Mouse (Mus musculus) kidney, adult 9 months (tissue): Measurements from ENCODE around the gene Treml4.
A peak's percentile ranks its signal among the peaks of the same experiment; 100 is the strongest.

Experiments used
- DNase-seq: peaks from one replicate; pipeline ENCODE4 v3.0.0; 2022

Treml4 gene

DNA sequence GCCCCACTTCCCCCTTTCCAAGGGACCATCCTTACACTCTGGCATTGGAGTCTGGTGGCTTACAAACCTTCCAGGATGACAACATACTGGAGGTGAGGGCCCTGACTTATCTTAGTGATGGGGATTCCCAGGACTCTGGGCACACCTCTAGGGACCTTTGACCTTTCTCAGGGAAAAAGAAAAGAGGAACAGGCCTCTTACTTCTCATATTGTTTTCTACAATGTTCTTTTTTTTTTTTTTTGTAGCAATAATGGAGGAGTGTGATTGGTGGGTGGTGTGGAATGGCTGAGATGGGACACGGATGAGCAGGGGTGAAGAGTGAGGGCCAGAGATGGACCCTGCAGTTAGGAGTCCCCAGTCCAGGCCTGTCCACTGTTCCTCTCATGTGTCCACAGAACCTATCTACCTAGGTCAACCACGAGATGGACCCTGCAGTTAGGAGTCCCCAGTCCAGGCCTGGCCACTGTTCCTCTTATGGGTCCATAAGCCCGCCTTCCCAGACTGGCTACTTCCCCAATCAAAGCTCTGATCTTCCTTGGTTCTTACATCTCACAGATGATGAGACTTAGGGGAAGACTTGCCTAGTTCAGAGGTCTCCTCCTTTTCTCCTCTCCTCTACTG is at the start of gene Treml4:
TSS of gene Treml4 (plus strand) at position 555 of the 622 bp plus-strand sequence.
- DNase-seq: no peak

DNA sequence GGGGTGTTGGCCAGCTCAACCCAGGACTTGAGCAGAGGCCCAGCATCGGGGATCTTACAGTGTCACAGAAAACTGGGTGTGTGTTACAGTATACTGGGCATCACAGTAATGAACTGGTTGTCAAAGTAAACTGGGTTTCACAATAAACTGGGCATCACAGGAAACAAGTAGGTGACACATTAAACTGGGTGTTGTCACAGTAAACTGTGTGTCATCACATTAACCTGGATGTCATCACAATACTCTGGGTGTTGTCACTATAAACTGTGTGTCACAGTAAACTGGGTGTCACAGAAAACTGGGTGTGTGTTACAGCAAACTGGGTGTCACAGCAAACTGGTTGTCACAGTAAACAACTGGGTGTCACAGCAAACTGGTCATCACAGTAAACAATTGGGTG is 48.7 kb upstream of the Treml4 start:
- no peak for DNase-seq

DNA sequence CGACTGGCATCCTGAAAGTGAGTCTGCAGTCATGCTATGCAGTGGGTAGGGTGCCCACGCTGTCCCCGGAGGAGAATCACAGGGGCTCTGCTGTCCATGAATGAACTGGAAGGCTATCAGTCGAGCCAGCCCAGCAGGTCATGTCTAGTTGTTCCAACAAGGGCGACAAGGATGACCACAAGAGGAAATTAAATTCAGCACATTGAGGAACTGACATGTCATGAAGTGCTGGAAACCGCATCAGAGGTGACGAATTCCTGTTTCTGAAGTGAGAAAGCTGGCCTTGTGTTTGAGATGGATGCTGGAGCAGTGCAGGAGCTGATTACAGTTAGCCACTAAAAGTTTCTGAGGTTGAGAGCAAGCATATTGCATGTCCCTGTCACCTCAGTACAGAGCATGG is 33.4 kb upstream of the Treml4 start:
- no peak for DNase-seq

DNA sequence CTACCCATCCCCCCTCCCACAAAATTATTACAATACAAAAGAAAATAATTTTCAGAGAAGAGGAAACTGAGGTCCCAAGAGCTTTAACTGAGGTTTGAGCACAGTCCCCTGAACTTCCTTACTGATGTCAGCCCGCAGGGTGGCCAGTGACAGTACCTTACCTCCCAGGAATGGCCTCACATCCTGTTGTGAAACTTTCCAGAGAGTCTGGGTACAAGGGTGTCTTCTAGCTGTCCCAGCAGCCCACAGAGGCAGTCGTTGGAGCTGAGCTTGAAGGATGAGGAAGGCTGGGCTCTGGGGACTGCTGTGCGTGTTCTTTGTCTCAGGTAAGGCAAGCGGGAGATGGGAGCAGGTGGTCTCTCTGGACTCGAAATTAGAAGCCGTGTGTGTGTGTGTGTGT is 31.6 kb upstream of the Treml4 start, which contains the start of gene Trem1:
TSS of gene Trem1 (plus strand) at position 251 of the 400 bp plus-strand sequence.
- DNase-seq: no peak

DNA sequence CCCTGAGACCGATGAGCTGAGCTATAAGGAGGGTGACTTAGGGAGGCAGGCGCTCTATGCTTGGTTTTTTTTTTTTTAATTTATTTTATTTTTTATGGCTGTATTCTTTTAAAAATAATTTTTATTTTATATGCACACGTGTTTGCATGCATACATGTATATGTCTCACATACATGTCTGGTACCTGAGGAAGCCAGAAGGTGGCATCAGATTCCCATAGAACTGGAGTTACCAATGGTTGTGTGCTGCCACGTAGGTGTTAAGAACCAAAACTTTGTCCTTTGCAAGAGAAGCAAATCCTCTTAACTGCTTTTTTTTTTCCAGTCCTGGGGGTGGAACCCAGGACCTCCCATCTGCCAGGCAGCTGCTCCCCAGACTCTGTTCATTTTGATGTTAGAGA is 30.3 kb upstream of the Treml4 start:
- DNase-seq: no peak

DNA sequence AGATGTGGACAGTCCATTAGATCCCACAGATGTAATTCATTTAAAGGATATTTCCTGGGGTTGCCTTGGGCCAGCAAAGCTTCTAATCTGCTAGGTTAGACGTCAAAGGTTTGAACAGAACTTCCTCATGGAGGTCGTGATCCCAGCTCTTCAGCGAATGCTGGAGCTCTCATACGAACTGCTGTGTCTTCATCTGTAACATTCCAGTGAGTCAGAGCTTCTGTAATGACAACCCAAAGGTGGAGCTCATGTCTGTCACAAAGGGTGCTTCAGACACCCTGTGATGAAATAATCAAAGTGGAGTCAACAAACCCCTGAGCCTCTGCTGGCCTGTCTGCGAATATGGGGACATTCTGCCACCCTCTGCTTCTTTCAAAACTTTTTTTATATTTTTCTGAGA is 29.5 kb upstream of the Treml4 start:
- no peak for DNase-seq

DNA sequence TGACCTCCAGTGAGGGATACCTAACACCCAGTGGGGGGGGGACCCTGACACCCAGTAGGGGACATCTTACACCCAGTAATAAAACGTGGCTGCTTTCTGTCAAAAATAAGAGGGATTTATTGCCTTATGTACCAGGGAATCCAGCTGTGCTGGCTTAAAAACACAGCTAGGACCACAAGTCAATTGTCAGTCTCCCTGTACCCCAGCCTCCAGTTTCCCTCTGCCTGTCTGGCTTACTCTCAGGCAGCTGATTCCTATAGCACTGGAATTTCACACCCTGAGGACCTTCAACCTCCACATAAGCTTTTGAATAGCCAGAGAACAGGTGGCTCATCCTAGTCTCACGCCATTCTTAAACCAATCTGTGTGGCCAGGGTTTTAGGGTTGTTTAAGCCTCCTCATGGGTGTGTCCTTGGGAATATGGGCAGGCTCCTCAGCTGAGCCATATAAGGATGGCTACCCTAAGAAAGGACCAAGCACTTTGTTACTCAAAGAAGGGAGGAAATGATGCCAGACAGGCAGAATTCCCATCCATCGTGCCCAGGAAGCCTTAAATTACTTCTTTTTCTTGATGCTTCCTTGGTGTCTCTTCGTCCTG is 28.2 kb upstream of the Treml4 start:
- DNase-seq: no peak

DNA sequence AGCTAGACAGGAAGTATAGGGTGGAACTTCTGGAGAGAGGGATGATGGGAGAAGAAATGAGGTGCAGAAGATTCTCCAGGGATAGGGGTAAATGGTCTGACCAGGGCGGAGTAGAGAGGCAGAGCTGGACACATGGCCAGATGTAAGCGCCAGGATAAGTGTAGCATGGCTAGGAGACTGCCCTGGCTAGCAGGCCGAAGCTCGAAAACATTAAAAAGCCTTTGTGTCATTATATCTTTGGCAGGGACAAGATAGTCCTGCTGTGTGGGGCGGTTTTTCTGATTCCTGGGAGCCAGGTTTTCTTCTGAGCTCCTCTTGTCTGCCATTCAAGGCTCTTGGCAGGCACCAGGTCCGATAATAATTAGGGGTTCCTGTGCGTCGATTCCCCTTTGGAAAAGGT is 26.5 kb upstream of the Treml4 start:
- DNase-seq: no peak

DNA sequence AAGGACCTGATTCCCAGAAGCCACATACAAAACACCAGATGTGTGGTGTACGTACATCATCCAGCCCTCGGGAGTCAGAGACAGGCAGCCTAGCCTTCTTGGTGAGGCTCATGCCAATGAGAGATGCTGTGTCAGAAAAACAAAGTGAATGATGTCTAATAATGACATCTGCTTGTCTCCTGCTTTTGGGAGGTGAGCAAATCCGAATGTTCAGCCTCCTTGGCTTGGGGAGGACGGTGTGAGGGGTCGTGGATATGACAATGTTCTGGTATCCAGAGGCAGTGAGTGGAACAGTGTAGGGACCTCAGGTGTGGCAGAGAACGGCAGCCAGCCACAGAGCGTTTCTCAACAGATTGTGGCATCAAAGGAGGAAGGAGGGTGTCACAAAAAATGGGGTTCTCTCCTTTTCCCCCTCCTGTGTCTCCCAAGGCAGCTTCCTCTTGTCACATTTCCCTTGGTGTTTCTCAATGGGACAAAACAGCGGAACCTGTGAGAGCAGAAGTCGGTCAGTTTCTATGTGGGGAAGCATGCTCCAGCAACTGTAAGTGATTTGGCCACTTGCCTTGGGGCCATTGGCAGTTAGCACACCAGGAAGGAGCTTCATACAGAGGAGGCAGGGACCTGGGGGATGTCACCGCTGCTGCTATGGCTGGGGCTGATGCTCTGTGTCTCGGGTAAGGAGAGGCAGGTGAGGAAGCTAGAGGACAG is 16.7 kb upstream of the Treml4 start, which contains the start of gene Trem3:
TSS of gene Trem3 (plus strand) at position 557 of the 708 bp plus-strand sequence.
- DNase-seq: no peak

DNA sequence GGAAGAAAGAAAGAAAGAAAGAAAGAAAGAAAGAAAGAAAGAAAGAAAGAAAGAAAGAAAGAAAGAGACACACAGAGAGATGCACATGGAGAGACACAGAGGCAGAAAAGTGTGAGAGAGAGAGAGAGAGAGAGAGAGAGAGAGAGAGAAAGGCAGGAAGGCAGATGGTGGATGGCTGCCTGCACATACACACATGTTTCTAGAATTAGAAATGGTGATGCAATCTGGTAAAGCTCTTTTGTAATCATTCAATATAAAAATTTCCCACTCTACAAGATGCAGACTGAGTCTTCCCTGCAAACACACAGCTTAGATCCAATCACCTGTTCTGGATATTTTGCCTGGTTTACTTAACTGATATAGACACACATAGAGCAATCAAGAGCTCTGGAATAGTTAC is 15.1 kb upstream of the Treml4 start:
- DNase-seq: no peak

DNA sequence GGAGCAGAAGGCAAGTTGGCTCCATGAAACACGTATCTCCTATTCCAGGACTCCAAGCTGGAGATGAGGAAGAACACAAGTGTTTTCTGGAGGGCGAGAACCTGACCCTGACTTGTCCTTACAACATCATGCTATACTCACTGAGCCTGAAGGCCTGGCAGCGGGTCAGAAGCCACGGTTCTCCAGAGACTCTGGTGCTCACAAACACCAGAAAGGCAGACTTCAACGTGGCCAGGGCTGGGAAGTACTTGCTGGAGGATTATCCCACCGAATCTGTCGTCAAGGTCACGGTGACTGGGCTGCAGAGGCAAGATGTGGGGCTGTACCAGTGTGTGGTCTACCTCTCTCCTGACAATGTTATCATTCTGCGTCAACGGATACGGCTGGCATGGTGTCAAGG is 14.6 kb upstream of the Treml4 start:
- no peak for DNase-seq

DNA sequence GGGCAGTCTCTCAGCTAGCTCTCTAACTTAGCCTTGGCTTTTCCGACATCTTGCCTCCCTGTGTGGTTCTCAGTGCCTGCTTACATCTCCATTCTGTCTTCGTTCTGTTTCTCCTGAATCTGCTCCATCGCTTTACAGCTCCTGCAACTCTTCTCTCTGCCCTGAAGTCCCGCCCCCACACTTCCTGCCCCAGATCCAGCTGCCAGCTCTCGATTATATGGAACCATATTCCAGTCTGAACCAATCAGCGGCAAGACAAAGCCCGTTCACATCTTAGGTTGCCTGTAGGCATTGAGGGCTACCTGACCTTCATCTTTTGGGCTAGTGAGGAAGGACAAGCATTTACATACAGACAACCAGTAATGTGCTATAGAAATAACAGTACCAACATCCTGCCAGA is 13.5 kb upstream of the Treml4 start:
- DNase-seq: no peak

DNA sequence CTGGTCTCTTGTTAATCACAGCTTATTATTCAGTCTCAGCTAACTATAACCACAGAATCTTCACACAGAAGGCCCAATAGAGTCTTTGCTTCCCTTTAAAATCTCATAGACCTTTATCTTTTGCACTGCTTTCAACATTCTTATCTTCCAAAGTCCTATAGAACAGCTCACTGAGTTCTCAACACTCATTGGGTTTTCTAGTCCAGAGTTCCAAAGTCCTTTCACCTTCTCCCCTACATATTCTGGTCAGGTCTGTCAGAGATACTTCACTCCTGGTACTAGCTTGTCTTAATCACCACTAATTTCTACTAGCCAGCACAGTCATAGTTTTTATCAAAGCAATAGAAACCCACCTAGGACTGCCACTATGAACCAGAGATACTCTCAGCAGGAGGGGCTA is 7.5 kb upstream of the Treml4 start:
- no peak for DNase-seq

DNA sequence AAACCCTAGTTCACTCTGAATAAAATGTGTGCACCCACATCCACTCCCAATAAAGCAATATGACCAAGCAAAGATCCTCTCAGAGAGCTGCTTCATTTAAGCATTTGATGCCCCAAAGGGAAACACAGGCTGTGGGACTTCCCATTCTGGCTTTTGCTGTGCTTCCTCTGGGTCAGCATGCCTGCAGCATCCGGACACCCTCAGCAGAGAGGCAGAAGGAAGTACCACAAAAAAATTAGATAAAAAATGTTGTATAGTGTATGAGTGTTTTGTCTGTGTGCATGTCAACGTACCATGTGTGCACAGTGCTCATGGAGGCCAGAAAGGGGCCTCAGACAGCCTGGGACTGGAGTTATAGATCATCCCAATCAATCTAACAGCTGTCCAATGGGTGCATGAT is 2.2 kb upstream of the Treml4 start:
- no peak for DNase-seq

DNA sequence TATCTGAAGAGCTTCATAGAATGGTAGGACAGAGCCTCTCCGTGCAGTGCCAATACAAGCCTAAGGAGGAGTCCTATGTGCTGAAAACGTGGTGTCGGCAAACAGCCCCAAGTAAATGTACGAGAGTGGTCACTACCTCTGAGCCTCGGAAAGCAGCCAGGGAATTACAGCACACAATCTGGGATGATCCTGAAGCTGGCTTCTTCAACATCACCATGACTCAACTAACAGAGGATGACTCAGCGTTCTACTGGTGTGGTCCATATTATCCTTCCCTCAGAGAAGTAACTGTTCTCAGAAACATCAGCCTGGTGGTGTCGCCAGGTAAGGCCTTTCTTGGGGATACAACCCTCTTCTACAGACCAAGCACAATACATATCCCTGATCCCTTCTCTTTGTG is 567 bp downstream of the Treml4 start:
- no peak for DNase-seq

DNA sequence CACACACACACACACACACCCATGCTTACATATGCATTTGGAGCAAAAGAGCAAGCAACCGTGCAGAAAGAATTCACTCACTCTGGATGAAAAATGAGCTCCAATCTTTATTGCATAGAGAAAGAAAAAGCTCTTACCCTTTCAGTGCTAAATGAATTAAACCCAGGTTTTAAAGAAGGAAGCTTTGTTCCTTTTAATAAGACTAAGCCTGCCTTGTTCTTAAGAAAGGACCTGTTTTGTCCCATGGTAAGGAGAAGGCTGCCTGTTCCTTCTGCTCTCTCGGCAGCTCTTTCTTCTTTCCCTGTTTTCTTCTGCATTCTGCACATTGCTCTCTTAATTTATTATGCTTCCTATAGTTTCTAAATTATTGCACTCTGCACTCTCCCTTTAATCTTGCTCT is 2.0 kb downstream of the Treml4 start:
- DNase-seq: no peak

DNA sequence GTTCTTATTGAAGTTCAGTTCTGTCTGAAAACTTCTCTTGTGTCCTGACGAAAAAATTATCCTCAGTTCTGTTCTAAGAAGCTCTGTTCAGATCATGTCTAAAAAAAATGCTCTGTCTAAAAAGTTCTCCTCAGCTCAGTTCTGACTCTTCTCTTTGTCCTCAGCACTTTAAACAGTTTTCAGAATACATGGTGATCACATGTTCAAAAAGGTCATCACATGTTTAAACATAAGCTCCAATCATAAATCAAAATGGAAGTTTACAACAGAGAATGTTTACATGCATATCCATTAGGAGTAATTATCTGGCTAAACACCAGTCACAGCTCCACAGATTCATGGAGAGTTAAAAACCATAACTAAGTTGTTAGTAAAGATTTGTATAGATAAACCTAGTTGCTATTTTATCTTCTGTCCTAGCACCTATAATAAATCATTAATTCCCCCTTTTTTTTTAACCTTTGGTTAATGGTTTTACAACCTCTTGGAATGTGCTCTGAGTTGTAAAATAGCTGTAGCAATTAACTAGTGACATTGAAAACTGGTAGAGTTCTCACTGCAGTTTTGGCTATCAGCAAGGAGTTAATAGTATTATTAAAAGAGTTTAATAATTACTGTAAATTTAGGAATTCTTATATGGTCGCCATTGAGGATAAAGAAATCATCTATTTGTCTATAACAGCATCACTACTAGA is 2.7 kb downstream of the Treml4 start:
- no peak for DNase-seq

DNA sequence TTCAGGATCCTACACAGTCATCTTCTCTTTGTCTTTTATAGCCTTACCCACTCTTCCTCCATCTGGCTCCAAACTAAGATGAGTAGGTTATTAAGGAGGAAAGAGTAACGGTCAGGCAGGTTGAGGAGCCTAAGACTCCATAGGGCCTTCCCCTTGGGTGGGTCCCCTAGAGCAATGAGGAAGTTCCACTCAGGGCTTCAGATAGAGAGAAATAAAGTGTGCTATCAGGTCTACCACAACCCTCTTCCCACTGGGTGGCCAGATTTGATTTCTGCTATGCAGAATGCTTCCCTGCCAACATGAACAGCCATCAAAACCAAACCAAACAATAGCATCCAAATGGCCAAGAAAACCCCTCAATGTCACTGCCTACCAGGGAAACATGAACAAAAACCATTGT is 3.5 kb downstream of the Treml4 start:
- DNase-seq: no peak

DNA sequence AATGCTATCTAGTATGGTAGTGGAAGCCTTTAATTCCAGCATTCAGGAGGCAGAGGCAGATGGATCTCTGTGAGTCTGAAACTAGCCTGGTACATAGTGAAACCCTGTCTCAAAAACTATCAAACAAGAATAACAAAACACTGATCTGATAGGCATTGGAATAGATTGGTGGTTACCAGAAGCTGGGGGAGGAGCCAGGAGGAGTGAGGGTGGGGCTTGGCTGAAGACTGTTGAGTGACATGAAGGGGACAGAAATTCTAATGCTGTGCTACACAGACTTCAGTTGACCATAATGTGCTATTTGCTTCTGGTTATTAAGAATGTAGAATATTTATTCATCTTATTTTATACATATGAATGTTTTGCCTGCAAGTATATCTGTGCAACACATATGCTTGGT is 4.2 kb downstream of the Treml4 start:
- no peak for DNase-seq

DNA sequence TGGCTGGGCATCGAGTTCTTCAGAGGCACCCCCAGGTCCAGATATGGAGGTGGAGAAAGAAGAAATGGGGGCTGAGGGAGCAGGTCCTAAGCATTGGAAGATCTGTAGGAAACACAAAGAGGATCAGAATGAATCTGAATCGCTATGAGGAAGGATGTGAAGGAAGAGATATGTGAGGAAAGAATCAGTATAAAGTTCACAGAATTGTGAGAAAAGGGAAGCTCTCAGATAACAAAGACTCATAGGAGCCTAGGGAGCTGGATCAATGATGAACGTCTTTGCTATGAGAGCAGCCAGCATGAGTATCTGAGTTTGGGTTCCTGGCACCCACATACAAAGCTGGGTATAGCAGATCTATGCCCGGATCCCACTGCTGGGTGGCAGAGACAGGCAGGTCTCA is 5.7 kb downstream of the Treml4 start:
- no peak for DNase-seq

DNA sequence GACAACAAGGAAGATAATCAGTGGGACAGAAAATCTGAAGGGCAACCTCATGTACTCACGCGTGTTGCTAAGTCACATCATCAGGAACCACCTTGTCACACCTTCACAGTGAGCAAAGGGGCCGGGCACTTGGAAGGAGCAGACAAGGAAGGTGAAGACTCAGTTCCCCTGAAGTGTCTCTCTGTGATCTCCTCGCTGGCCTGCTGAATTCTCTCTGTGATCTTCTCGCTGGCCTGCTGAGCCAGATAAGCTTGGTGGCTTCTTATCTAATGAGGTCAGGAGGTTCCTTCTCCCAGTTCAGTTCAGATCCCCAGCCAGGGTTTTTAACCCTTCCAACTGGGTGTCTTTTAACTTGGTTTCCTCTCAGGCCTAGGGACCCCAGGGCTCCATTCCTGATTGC is 8.1 kb downstream of the Treml4 start:
- DNase-seq: no peak

DNA sequence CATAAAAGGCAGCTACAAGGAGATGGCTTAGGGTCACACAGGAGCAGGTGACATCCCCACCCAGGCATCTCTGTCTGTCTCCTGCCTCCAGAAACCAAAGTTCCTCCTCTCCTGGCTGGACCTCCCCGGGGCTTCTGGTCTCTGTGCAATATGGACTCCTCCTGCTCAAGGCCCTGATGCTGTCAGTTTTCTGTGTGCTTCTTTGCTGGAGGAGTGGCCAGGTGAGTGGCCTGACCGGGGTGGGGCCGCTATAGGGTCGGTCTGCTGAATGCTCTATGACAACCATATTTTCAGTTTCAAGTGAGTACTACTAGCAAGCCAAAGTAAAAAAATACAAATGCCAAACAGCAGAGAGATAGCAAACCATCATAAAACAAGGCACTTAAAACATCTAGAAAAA is 8.5 kb downstream of the Treml4 start:
- no peak for DNase-seq

DNA sequence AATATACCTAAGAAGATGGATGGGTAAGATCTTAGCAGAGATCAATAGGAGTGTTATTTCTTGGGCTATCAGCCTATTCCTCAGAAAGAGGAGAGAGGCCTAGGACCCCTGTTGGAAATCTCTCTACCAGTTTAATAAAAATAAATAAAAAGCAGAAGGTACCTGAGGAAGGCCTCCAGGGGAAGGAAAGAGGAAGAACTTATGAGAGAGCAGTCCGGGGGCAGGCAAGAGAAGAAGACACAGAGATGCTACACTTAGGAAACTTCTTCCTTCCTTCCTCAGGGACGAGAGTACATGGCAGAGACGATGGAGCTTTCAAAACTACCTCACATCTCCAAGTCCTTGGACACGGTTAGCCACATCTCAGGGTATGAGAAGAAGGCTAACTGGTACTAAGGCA is 10.0 kb downstream of the Treml4 start:
- no peak for DNase-seq

DNA sequence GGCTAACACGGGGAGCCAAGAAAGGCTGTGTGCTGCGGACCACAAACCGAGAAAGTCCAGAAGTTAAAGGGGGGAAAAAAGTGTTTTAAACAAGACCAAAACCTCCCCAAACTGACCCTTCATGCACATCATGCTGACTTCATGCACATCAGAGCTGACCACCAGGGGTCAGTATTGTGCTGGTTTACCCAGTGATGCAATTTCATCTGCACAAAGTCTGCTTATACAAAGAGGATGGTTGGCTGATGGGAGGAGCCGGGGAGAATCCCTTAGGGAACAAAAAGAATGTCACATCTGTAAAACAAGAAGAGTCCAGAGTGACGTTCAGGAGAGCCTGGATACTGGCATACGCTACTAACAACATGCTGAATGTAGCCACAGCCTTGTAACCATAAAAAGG is 10.8 kb downstream of the Treml4 start:
- peak; percentile 80 for DNase-seq
